Mouse (Mus musculus) heart, embryonic 15.5 days (tissue): ENCODE measurements around the gene Trir. TPM values are rescaled to one million over a fixed set of nuclear protein-coding genes. Genes with fewer than 3 reads are reported as not detected.
A peak's percentile ranks its signal among the peaks of the same experiment; 100 is the strongest.

Source experiments
- ATAC-seq: fragments of 200-750 bp; cut with Nextera tagmentation; replicated peaks from 2 replicates; pipeline ENCODE4 v1.8.0; 2017; ENCODE audit warnings: low read depth, moderate TSS enrichment; ENCODE audit not compliant: insufficient number of reproducible peaks, insufficient read depth, low FRiP score
- H3K27ac ChIP-seq: fragments of 300-500 bp; sonication (generic); 2 replicates; pipeline ENCODE4 v1.5.1; 2015; ENCODE audit warnings: mild to moderate bottlenecking, inconsistent platforms
- H3K27me3 ChIP-seq: fragments of 300-500 bp; sonication (generic); 2 replicates; pipeline ENCODE4 v1.6.1; 2015; ENCODE audit warnings: inconsistent platforms
- H3K36me3 ChIP-seq: fragments of 300-500 bp; sonication (generic); 2 replicates; pipeline ENCODE4 v1.6.1; 2015; ENCODE audit warnings: mild to moderate bottlenecking, inconsistent platforms
- H3K4me1 ChIP-seq: fragments of 300-500 bp; sonication (generic); replicated peaks from 2 replicates; pipeline ENCODE4 v1.6.1; 2015; ENCODE audit warnings: inconsistent platforms
- H3K4me2 ChIP-seq: fragments of 300-500 bp; sonication (generic); 2 replicates; pipeline ENCODE4 v1.6.1; 2015; ENCODE audit warnings: inconsistent platforms, mild to moderate bottlenecking, moderate library complexity
- H3K4me3 ChIP-seq: fragments of 300-500 bp; sonication (generic); 2 replicates; pipeline ENCODE4 v1.5.1; 2015; ENCODE audit warnings: mild to moderate bottlenecking, inconsistent platforms
- H3K9ac ChIP-seq: fragments of 300-500 bp; sonication (generic); 2 replicates; pipeline ENCODE4 v1.6.1; 2015; ENCODE audit warnings: mild to moderate bottlenecking, inconsistent platforms
- H3K9me3 ChIP-seq: fragments of 300-500 bp; sonication (generic); replicated peaks from 2 replicates; pipeline ENCODE4 v1.6.1; 2016; ENCODE audit warnings: inconsistent platforms
- WGBS: fragments of 180-500 bp; shearing (Covaris S2); methylation state at CpG from one replicate; pipeline ENCODE4 v1.1.7; 2015; ENCODE audit warnings: mixed read lengths; 5-methylcytosine and 5-hydroxymethylcytosine counted together
- polyA plus RNA-seq: library from polyadenylated mRNA; unstranded; fragments of >200 nt; fragmentation: Nextera tagmentation; extraction: Ambion mirVana; gene quantifications from 2 replicates; pipeline ENCODE4 v1.2.1, GENCODE M21; 2015

Gene Trir
- polyA plus RNA-seq, 1 experiment from 2014 or later, result 68.4 TPM

DNA sequence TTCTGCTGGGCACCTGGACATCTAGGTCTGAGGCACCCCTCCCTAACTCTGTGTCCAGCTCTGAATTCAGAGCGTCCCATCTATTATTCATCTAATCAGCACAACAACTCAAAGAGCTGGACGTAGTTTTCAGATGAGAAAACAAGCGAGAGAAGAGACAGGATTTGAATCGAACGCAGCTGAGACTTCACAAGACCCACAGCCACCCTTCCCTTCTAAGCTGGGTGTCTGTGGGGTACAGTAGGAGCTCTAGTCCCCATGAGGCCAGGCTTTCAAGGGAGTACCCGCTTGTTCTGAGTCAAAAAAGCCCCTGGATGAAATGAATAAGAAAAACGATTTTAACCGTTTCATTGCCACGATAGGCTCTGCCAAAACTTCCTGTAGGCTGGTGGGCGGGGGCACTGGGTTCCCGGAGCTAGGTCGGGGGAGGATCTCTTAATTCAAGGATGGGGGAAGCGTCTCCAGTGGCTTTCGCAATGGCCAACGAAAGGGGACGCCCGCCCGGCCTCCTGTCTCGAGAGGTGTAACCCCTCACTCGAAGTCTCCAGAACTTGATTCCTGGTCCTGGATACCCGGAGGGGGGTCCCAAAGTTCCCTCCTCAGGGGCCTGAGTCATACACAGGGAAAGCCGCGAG, 41.5 kb upstream of the Trir start:
- 2% methylated on average over 23 of the region's 23 CpGs for WGBS

DNA sequence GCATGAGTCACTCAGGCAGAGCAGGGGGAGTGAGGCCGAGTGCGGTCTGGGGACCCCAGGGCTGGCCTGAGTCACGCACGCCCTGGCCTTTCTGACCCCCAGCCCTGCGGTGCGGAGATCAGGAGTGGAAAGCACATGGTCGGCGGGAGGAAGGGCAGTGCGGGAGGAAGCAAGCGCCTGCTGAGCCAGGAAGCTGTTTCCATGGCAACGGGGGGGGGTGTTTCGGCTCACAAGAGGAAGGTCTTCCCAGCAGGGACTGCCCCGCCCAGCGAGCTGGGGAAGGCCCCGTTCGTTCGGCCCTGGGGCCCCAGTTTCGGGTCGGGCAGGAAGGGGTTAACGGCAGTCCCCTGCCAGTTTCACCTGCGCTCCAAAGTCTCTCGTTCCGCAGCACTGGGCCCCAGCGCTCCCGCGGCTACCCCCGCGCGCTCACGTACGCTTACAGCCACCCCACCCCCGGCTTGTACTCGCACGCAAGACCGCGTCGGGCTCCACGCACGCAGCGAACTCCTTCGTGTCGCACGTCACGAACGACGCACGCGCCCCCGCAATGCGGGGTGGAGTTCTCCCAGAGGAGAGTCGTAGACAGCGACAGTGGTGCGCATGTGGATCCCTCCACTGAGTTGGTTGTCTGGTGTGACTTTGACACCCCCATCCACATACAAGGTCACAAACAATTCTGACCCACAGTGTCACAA, 40.8 kb upstream of the Trir start:
- peak; percentile 15 for ATAC-seq
- Histone ChIP-seq H3K27me3 (no peaks in the 10 kb centered on the region), H3K4me1 (peaks cover 51% of the 10 kb centered on the region), H3K4me3 (peak overlapping the region; percentile 61), H3K9ac (peak overlapping the region; percentile 64), H3K4me2 (peak overlapping the region; percentile 99), H3K27ac (peak overlapping the region; percentile 72), H3K36me3 (no peaks in the 10 kb centered on the region), H3K9me3 (no peaks in the 10 kb centered on the region)
- WGBS, result under 1% methylated on average over 53 of the region's 53 CpGs

More for the DNA sequence above, 41.5 kb upstream of the Trir start:
- Histone ChIP-seq H3K4me3 (peak overlapping the region; percentile 61), H3K36me3 (no peaks in the 10 kb centered on the region), H3K9me3 (no peaks in the 10 kb centered on the region), H3K9ac (peak overlapping the region; percentile 64), H3K27me3 (no peaks in the 10 kb centered on the region), H3K27ac (peak overlapping the region; percentile 72), H3K4me1 (peaks cover 54% of the 10 kb centered on the region), H3K4me2 (peak overlapping the region; percentile 99)
- ATAC-seq, result no peak

DNA sequence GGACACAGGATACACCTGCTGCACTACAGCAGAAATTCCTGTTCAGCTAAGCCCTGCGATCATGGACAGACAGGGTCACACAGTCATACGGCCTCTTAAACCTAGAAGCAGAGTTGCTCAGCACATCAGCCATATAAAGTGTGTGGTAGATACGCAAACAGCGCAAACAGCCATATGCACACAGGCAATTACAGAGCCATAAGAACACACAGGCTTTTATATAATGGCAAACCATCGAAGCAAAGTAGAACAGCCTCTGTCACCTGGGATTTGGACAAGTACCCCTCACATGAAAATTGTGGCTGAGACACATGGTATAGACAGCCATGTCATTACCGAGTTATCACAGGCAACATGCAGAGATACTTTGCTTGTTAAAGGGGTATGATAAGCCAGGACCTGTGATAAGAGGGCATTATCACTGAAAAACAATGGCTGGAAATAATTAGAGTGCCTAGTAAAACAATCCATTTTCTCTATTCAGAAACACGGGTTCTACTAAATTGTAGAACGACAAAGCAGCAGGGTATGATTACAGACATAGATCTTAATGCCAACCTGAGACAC, 40.2 kb upstream of the Trir start:
- Histone ChIP-seq H3K4me2 (peak overlapping the region; percentile 99), H3K4me1 (peaks cover 48% of the 10 kb centered on the region), H3K9ac (peak overlapping the region; percentile 64; the same call in 1 of the 2 replicates), H3K4me3 (peak overlapping the region; percentile 61), H3K36me3 (no peaks in the 10 kb centered on the region), H3K9me3 (no peaks in the 10 kb centered on the region), H3K27ac (peak overlapping the region; percentile 72), H3K27me3 (no peaks in the 10 kb centered on the region)
- no peak for ATAC-seq
- 30% methylated on average over 8 of the region's 8 CpGs for WGBS

DNA sequence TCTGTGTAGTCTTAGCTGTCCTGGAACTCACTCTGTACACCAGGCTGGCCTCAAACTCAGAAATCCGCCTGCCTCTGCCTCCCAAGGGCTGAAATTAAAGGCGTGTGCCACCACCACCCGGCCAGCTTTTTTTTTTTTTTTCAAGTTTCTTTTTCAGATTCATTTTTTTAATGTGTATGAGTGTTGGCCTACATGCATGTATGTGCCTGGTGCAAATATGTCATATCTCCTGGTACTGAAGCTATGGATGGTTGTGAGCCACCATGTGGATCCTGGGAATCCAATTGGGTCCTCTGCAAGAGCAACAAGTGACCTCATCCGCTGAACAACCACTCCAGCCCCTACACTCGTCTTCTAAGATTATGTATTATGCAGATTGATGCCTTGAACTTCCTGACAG, 39.2 kb upstream of the Trir start:
- no peaks in the 10 kb centered on the region for H3K9me3 ChIP-seq
- ATAC-seq, result no peak
- no peak overlapping the region for H3K9ac ChIP-seq
- H3K27ac ChIP-seq, result no peak overlapping the region
- 72% methylated on average over 5 of the region's 5 CpGs for WGBS
- H3K4me3 ChIP-seq, result no peak overlapping the region
- no peak overlapping the region for H3K4me2 ChIP-seq
- H3K36me3 ChIP-seq, result no peaks in the 10 kb centered on the region
- no peaks in the 10 kb centered on the region for H3K27me3 ChIP-seq
- H3K4me1 ChIP-seq, result peaks cover 38% of the 10 kb centered on the region

DNA sequence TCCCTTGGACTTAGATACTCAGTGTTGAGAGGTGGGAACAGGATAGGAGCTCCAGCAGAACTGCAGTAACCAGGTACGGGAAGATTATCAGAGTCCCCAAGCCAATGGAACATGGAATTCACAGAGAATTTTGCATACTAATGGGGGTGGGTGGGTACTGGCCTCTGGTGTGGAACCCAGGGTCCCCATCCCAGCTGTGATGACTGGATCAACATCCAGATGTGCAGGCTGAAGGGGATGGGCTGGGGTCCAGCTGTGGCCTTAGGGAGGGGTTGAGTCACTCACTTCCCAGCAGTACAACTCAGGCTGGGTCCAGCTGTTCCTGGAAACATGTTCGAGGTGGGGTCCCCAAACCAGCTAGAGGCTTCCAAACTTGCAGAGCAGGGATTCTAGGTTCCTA, 38.7 kb upstream of the Trir start:
- no peaks in the 10 kb centered on the region for H3K9me3 ChIP-seq
- H3K4me3 ChIP-seq, result no peak overlapping the region
- H3K9ac ChIP-seq, result no peak overlapping the region
- H3K36me3 ChIP-seq, result no peaks in the 10 kb centered on the region
- 57% methylated on average over 2 of the region's 2 CpGs for WGBS
- peaks cover 38% of the 10 kb centered on the region for H3K4me1 ChIP-seq
- H3K27me3 ChIP-seq, result no peaks in the 10 kb centered on the region
- H3K4me2 ChIP-seq, result no peak overlapping the region
- H3K27ac ChIP-seq, result no peak overlapping the region
- no peak for ATAC-seq

DNA sequence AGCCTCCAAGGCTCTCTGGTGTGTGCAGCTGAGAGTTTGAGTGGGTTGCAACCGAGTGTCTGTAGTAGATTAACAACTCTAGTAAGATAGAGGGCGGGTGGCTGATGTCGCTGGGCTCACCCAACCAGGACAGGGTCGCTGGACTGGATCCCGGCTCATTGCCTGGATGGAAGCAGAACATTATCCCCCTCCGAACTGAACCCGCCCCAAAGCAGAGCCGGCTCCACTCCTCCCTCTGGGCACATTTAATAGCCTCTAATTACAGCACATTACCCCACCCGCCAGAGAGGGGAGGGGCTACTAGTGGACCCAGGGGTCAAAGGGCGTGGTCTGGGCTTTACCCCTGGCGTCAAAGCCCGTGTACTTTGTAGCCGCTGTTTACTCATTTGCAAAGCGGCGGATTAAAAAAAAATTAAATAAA, 37.3 kb upstream of the Trir start:
- peaks cover 35% of the 10 kb centered on the region for H3K4me1 ChIP-seq
- 0 out of 2 replicates have a peak, but pooled peaks cover 2% of the 10 kb centered on the region for H3K27me3 ChIP-seq
- 0 out of 2 replicates have a peak overlapping the region, but pooled peaks have one; percentile 63 for H3K4me3 ChIP-seq
- ATAC-seq, result no peak
- H3K36me3 ChIP-seq, result no peaks in the 10 kb centered on the region
- H3K4me2 ChIP-seq, result peak overlapping the region; percentile 91
- no peak overlapping the region; the same call in 1 of the 2 replicates for H3K9ac ChIP-seq
- 0 out of 2 replicates have a peak overlapping the region, but pooled peaks have one; percentile 15 for H3K27ac ChIP-seq
- no peaks in the 10 kb centered on the region for H3K9me3 ChIP-seq
- WGBS, result 15% methylated on average over 15 of the region's 15 CpGs

DNA sequence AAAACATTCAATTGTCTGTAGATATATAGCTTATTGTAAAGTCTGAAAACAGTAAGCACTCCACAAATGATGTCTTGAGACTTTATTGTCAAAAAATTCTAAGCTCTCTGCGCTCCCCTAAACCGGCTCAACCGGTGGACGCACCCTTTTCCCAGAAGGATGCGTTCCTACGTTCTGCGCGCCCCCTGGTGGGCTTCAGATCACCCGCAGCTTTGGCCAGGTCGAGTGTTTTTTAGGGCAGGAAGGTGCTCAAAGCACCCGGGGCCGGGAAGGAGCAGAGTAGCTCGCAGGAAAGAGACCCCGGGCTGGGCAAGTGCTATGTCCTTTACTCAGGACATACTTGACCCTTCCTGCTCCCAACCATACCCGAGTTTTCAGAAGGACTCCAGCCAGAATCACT, 36.8 kb upstream of the Trir start:
- peak overlapping the region; percentile 55 for H3K9ac ChIP-seq
- peak overlapping the region; percentile 58 for H3K27ac ChIP-seq
- H3K4me1 ChIP-seq, result peaks cover 30% of the 10 kb centered on the region
- H3K9me3 ChIP-seq, result no peaks in the 10 kb centered on the region
- peaks cover 6% of the 10 kb centered on the region for H3K27me3 ChIP-seq
- peak overlapping the region; percentile 63 for H3K4me3 ChIP-seq
- under 1% methylated on average over 15 of the region's 15 CpGs for WGBS
- peak overlapping the region; percentile 91 for H3K4me2 ChIP-seq
- peak; percentile 54 for ATAC-seq
- no peaks in the 10 kb centered on the region for H3K36me3 ChIP-seq

DNA sequence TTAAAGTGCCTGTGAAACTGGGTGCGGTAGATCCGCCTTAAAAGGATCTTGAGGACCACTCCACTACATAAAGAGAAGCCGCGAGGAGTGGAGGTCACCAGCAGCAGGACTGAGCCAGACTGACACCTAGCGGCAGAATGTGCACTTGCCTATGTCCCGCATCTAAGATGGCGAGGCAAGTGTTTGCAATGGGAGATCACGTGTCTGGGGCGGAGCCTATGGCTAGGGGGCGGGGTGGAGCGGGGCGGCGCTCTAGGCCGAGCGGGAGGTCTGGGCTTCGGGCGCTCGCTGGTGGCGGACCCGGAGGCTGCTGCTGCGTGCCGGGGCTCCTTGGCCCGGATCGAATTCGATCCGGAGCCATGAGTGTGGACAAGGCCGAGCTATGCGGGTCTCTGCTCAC, 36.3 kb upstream of the Trir start, which contains the start of gene Hook2:
Hook2 (plus strand) TSS at position 255 of the 400 bp plus-strand sequence.
- no peaks in the 10 kb centered on the region for H3K36me3 ChIP-seq
- H3K27ac ChIP-seq, result peak within 1 kb of the TSS; percentile 58
- H3K27me3 ChIP-seq, result peaks cover 11% of the 10 kb centered on the region
- peak; percentile 87 for ATAC-seq
- WGBS, result 1% methylated on average over 28 of the region's 28 CpGs
- no peaks in the 10 kb centered on the region for H3K9me3 ChIP-seq
- peaks cover 25% of the 10 kb centered on the region for H3K4me1 ChIP-seq
- peak within 1 kb of the TSS; percentile 61 for H3K9ac ChIP-seq
- H3K4me3 ChIP-seq, result peak within 1 kb of the TSS; percentile 63
- H3K4me2 ChIP-seq, result peak within 1 kb of the TSS; percentile 91

DNA sequence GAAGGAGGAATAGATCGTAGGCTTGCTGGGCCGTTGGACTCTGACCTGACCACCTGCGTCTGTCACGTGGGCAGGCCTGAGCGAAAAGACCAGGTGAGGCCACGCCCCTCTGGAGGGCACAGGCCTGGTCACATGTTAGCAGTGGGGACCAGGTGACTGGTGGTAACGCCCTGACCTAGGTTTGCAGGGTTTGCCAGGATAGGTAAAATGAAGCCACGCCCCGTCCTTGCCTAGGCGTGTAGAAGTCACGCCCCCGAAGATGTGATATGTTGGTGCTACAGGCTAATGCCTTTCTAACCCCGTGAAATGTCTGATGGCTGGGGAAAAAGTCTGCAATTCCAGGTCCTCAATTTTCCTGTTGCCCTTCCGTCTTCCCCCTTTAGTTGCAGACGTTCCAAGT, 35.8 kb upstream of the Trir start:
- peaks cover 23% of the 10 kb centered on the region for H3K4me1 ChIP-seq
- 4% methylated on average over 15 of the region's 15 CpGs for WGBS
- H3K4me2 ChIP-seq, result peak overlapping the region; percentile 91
- peak overlapping the region; percentile 52; the same call in 1 of the 2 replicates for H3K27ac ChIP-seq
- H3K36me3 ChIP-seq, result no peaks in the 10 kb centered on the region
- peak overlapping the region; percentile 63 for H3K4me3 ChIP-seq
- peak; percentile 38; the same call in 1 of the 2 replicates for ATAC-seq
- peak overlapping the region; percentile 61 for H3K9ac ChIP-seq
- H3K9me3 ChIP-seq, result no peaks in the 10 kb centered on the region
- peaks cover 14% of the 10 kb centered on the region for H3K27me3 ChIP-seq

DNA sequence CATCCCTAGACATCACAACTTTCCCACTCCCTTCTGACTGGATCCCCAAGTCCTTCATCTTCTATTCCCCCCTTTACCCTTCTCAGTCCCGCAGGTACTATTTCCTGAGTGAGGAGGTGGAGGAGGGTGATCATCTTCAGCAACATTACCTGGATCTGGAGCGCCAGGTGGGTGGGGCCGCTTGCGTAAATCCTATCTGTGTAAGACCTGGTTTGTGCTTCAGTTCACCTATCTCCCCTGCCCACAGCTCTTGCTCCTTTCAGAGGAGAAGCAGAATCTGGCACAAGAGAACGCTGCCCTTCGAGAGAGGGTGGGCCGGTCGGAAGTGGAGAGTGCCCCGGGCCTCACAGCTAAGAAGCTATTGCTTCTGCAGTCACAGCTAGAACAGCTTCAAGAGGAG, 32.2 kb upstream of the Trir start:
- Histone ChIP-seq H3K9ac (no peak overlapping the region), H3K4me1 (peaks cover 19% of the 10 kb centered on the region), H3K9me3 (no peaks in the 10 kb centered on the region), H3K27ac (no peak overlapping the region), H3K27me3 (peaks cover 28% of the 10 kb centered on the region), H3K36me3 (no peaks in the 10 kb centered on the region), H3K4me2 (no peak overlapping the region), H3K4me3 (no peak overlapping the region)
- 89% methylated on average over 9 of the region's 9 CpGs for WGBS
- no peak for ATAC-seq

DNA sequence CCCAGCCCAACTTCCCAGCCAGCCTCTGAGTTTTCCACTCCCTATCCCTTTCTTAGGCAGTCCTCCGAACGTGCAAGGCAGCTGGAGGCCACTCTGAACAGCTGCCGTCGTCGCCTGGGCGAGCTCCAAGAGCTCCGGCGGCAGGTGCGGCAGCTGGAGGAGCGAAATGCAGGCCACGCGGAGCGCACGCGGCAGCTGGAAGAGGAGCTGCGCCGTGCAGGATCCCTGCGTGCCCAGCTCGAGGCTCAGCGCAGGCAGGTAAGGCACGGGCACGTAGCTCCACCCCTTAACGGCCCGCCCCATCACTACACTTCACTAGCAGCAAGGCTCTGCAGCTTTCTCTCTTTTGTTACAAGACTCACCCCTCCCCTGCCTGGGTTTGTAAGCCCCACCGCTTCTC, 30.9 kb upstream of the Trir start:
- Histone ChIP-seq H3K9ac (no peak overlapping the region), H3K27me3 (peaks cover 28% of the 10 kb centered on the region), H3K4me2 (peak overlapping the region; percentile 24; the same call in 1 of the 2 replicates), H3K9me3 (no peaks in the 10 kb centered on the region), H3K27ac (no peak overlapping the region), H3K4me3 (no peak overlapping the region), H3K36me3 (no peaks in the 10 kb centered on the region), H3K4me1 (peaks cover 15% of the 10 kb centered on the region)
- ATAC-seq, result no peak
- WGBS, result 19% methylated on average over 25 of the region's 25 CpGs
